Mouse (Mus musculus) limb, embryonic 14.5 days (tissue): ENCODE measurements around the gene Kdm1b. TPM values are rescaled to one million over a fixed set of nuclear protein-coding genes. Genes with fewer than 3 reads are reported as not detected.

Source experiments
- ATAC-seq: fragments of 200-750 bp; cut with Nextera tagmentation; 2 replicates; pipeline ENCODE4 v1.8.0; 2017; ENCODE audit warnings: low read depth, moderate number of reproducible peaks, moderate TSS enrichment; ENCODE audit not compliant: low FRiP score
- DNase-seq: peaks from one replicate; pipeline ENCODE4 v3.0.0-alpha.2; 2015; ENCODE audit warnings: low spot score
- H3K27ac ChIP-seq: fragments of 300-500 bp; sonication (generic); replicated peaks from 2 replicates; pipeline ENCODE4 v1.5.1; 2014; ENCODE audit warnings: low read depth, mild to moderate bottlenecking, low read length, moderate library complexity, mixed read lengths
- H3K27me3 ChIP-seq: fragments of 300-500 bp; sonication (generic); 2 replicates; pipeline ENCODE4 v1.6.1; 2014; ENCODE audit warnings: low read length, mixed read lengths; ENCODE audit not compliant: control insufficient read depth, insufficient read depth
- H3K36me3 ChIP-seq: fragments of 300-500 bp; sonication (generic); 2 replicates; pipeline ENCODE4 v1.6.1; 2014; ENCODE audit warnings: mild to moderate bottlenecking, low read length, moderate library complexity, mixed read lengths; ENCODE audit not compliant: control insufficient read depth, insufficient read depth
- H3K4me1 ChIP-seq: fragments of 300-500 bp; sonication (generic); 2 replicates; pipeline ENCODE4 v1.6.1; 2014; ENCODE audit warnings: antibody characterized with exemption, low read length, mixed read lengths; ENCODE audit not compliant: control insufficient read depth, insufficient read depth
- H3K4me2 ChIP-seq: fragments of 300-500 bp; sonication (generic); replicated peaks from 2 replicates; pipeline ENCODE4 v1.6.1; 2014; ENCODE audit warnings: low read depth, mild to moderate bottlenecking, low read length, moderate library complexity; ENCODE audit not compliant: severe bottlenecking
- H3K4me3 ChIP-seq: fragments of 300-500 bp; sonication (generic); replicated peaks from 2 replicates; pipeline ENCODE4 v1.5.1; 2014; ENCODE audit warnings: low read length
- H3K9ac ChIP-seq: fragments of 300-500 bp; sonication (generic); 2 replicates; pipeline ENCODE4 v1.6.1; 2014; ENCODE audit warnings: mild to moderate bottlenecking, low read depth, low read length, moderate library complexity; ENCODE audit not compliant: severe bottlenecking
- H3K9me3 ChIP-seq: fragments of 300-500 bp; sonication (generic); 2 replicates; pipeline ENCODE4 v1.6.1; 2016; ENCODE audit warnings: low read length; ENCODE audit not compliant: control insufficient read depth
- POLR2A ChIP-seq: fragments of 200-500 bp; IDR thresholded peaks from 2 replicates; pipeline ENCODE4 v1.8.0; 2012; ENCODE audit warnings: inconsistent platforms, mild to moderate bottlenecking, moderate library complexity, borderline replicate concordance; ENCODE audit not compliant: insufficient read depth, insufficient read length; ENCODE audit errors: extremely low read depth
- WGBS: fragments of 180-500 bp; shearing (Covaris S2); extraction: QIAGEN DNeasy Blood & Tissue Kit; methylation state at CpG from one replicate; pipeline ENCODE4 v1.1.7; 2014; 5-methylcytosine and 5-hydroxymethylcytosine counted together
- polyA plus RNA-seq, 2 experiments: library from polyadenylated mRNA; depleted of rRNA in 1 of 2; stranded (reverse) in 1 of 2; unstranded in 1 of 2; fragments of >200 nt; fragmentation: Nextera tagmentation in 1 of 2; extraction: Ambion mirVana in 1 of 2; gene quantifications; 2 replicates each; pipeline versions ENCODE4 v1.2.1 to v1.2.3; 2012 to 2014

Kdm1b gene
- polyA plus RNA-seq, 2 experiments = 10.8 to 12.8 TPM

GRCm38 (mm10) chr13:47070329-47071080, 27.2 kb downstream of the Kdm1b start:
- DNase-seq (no peak), ATAC-seq (no peak)
- peaks cover 23% of the 10 kb centered on the region for H3K36me3 ChIP-seq
- no peak overlapping the region for H3K27ac ChIP-seq
- H3K9me3 ChIP-seq = no peaks in the 10 kb centered on the region
- H3K4me1 ChIP-seq = no peaks in the 10 kb centered on the region
- H3K4me3 ChIP-seq = no peak overlapping the region
- H3K9ac ChIP-seq = no peak overlapping the region
- no peak overlapping the region for H3K4me2 ChIP-seq
- no peak for TF ChIP-seq POLR2A
- 59% methylated on average over 15 of the region's 15 CpGs for WGBS
- no peaks in the 10 kb centered on the region for H3K27me3 ChIP-seq

GRCm38 (mm10) chr13:47071871-47072270, 28.6 kb downstream of the Kdm1b start:
- Histone ChIP-seq H3K9ac (no peak overlapping the region), H3K27ac (no peak overlapping the region), H3K9me3 (no peaks in the 10 kb centered on the region), H3K4me3 (no peak overlapping the region), H3K27me3 (no peaks in the 10 kb centered on the region), H3K36me3 (peaks cover 20% of the 10 kb centered on the region), H3K4me2 (no peak overlapping the region), H3K4me1 (no peaks in the 10 kb centered on the region)
- DNase-seq = no peak
- ATAC-seq = no peak
- no peak for TF ChIP-seq POLR2A
- WGBS = 94% methylated on average over 13 of the region's 13 CpGs

- H3K4me1 ChIP-seq = no peaks in the 10 kb centered on the region
- TF ChIP-seq POLR2A = no peak
- H3K27me3 ChIP-seq = no peaks in the 10 kb centered on the region
- no peak overlapping the region for H3K4me3 ChIP-seq
- 94% methylated on average over 5 of the region's 5 CpGs for WGBS
- ATAC-seq (no peak), DNase-seq (no peak)
- H3K36me3 ChIP-seq = peaks cover 14% of the 10 kb centered on the region
- H3K4me2 ChIP-seq = no peak overlapping the region
- H3K27ac ChIP-seq = no peak overlapping the region
- H3K9me3 ChIP-seq = no peaks in the 10 kb centered on the region
- no peak overlapping the region for H3K9ac ChIP-seq
These were observed 29.2 kb downstream of the Kdm1b start for GRCm38 (mm10) chr13:47072484-47072883.

GRCm38 (mm10) chr13:47076156-47076555, 32.9 kb downstream of the Kdm1b start:
- DNase-seq = no peak
- H3K36me3 ChIP-seq = peaks cover 31% of the 10 kb centered on the region

DNA sequence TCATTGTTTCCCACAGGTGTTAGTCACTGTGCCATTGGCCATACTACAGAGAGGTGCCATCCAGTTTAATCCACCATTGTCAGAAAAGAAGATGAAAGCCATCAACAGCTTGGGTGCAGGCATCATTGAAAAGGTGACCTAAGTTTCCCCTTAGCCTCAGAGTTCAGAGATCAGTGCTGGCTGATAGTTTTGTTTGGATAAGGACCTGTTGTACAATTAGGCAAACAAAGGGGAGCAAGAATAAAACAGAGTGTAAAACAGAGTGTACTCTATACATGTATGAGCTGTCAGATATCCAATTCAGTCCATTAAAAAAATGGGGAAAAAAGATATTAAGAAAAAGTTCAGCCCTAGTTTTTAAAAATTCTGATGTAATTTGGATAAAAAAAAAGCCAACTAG, 34.1 kb downstream of the Kdm1b start:
- DNase-seq (no peak), ATAC-seq (no peak)
- Histone ChIP-seq H3K9me3 (0 out of 2 replicates have a peak, but pooled peaks cover 3% of the 10 kb centered on the region), H3K4me2 (no peak overlapping the region), H3K36me3 (peaks cover 32% of the 10 kb centered on the region), H3K27ac (no peak overlapping the region), H3K4me1 (no peaks in the 10 kb centered on the region), H3K9ac (no peak overlapping the region), H3K4me3 (no peak overlapping the region), H3K27me3 (no peaks in the 10 kb centered on the region)
- no peak for TF ChIP-seq POLR2A

More at GRCm38 (mm10) chr13:47076156-47076555, 32.9 kb downstream of the Kdm1b start:
- H3K9me3 ChIP-seq = 0 out of 2 replicates have a peak, but pooled peaks cover 3% of the 10 kb centered on the region
- H3K4me2 ChIP-seq = no peak overlapping the region
- H3K4me3 ChIP-seq = no peak overlapping the region
- H3K4me1 ChIP-seq = no peaks in the 10 kb centered on the region
- no peak overlapping the region for H3K27ac ChIP-seq
- no peak for TF ChIP-seq POLR2A
- H3K9ac ChIP-seq = no peak overlapping the region
- ATAC-seq = no peak
- WGBS = 77% methylated on average over 5 of the region's 5 CpGs
- no peaks in the 10 kb centered on the region for H3K27me3 ChIP-seq
